Mouse (Mus musculus) layer of hippocampus, adult 9-11 months (tissue): ENCODE results near the gene Gm21828.
"Not testable (repeated sequence)": the region's sequence is repeated elsewhere in the genome, so short reads cannot be mapped to it uniquely, and the experiment has no call there.

ENCODE experiments used
- DNase-seq: peaks from one replicate; pipeline ENCODE4 v3.0.0; 2022

Gm21828 gene

DNA sequence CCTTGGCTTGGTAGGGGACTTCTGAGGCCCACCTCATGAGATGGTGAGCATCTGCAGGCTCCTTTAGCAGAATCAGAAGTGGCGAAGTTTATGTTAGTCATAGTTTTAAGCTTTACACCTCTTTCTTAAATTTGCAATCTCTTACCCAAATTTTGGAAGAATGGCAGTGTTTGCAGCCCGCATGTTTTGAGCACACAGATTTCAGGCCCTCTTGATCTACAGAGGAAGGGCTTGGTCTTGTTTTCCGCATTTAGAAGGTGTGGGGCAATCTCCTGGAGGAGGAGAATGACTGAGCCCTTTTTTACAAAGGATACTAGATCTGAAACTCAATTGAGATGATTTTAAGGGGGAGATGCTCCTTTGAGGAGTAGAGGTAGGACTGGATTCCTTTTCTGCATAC lies at the start of gene Gm21828:
Gene Gm21828 (minus strand): TSS at position 101 of the 400 bp plus-strand sequence.
- not testable (repeated sequence) for DNase-seq

DNA sequence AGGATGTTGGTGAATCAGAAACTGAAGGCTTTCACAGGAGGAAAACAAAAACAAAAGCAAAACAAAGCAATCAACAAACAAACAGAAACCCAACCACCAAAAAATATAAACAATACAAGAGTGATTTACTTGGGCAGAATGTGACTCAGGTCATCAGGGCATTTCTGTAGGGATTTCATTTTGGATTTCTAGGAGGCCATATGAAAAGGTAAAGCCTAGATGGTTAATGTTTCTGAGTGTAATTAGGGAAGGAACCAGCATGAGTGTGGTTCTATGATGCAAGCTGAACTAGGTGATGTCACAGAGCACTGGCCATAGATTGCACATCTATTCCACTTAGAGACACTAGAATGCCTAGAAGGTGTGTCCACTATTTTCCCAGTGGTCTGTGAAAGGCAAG lies 28.4 kb upstream of the Gm21828 start, which contains the start of the genes Gm21440 and Gm21454:
Gene Gm21440 (plus strand): TSS at position 301 of the 400 bp plus-strand sequence.
Gene Gm21454 (plus strand): TSS at position 352 of the 400 bp plus-strand sequence.
- not testable (repeated sequence) for DNase-seq
